Mouse (Mus musculus) liver, postnatal 0 days (tissue): ENCODE results near the gene Rnf186.

Experiments
- CTCF ChIP-seq: sonication (generic); IDR thresholded peaks from 2 replicates; pipeline ENCODE4 v1.5.1; 2016; ENCODE audit warnings: antibody characterized with exemption, low read depth
- EP300 ChIP-seq: IDR thresholded peaks from 2 replicates; pipeline ENCODE4 v1.6.1; 2016; ENCODE audit warnings: antibody characterized with exemption, low read depth, mild to moderate bottlenecking

DNA sequence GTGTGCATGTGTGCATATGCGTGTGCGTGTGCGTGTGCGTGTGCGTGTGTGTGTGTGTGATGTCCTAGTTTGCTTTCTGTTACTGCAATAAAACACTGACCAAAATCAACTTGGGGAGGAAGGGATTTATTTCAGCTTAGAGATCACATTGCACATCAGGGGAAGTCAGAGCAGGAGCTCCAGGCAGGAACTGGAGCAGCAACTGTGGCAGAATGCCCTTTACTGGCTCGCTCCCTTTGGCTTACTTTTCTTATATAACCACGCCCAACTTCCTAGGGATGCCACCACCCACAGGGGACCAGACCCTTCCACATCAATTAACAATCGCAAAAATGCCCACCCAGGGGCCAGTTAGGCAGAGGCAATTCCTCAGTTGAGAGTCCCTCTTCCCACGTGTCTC lies 8.3 kb upstream of the Rnf186 start:
- no peak for TF ChIP-seq CTCF
- no peak for TF ChIP-seq EP300
